7 mouse cellular contexts compared by ENCODE assay signal in the genomic region with DNA sequence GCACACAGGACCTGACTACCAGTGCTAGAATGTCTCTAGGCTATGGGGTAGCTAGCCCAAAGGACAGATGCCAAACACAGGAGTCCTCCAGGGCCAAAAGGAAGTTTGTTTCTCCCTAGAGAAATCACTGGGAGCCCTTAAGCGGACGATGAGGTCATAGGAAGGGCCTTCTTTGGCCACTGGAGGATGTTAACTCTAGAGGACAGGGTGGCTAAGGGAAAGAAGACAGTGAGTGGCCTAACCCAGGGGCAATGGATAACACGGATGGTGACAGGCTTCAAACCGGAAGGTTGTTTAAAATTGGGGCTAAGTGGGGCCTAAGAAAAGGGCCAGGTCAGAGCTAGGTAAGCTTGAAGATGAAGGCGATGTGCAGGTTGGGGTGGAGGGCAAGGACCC. TPM values are rescaled to one million over a fixed set of nuclear protein-coding genes. Genes with fewer than 3 reads are reported as not detected.
DNase-seq lines count a peak whose midpoint lies in the region; ATAC-seq and TF ChIP-seq lines count a peak whose summit lies in the region.

No protein-coding gene starts in this region.

- H3K27me3 ChIP-seq in forebrain, postnatal 0 days (ENCODE audit: insufficient read depth, low read length): no peaks in the 10 kb centered on the region
- H3K27me3 ChIP-seq in limb, embryonic 11.5 days (ENCODE audit: control insufficient read depth, insufficient read depth, low read length): no peaks in the 10 kb centered on the region
- no peaks in the 10 kb centered on the region for H3K27me3 ChIP-seq in midbrain, embryonic 16.5 days (ENCODE audit: control insufficient read depth, insufficient read depth, low read depth, low read length)

- peak; percentile 32 for ATAC-seq in CD4-positive, CD25-positive, alpha-beta regulatory T cell, adult 4 months
- ATAC-seq in forebrain, postnatal 0 days: 0 out of 2 replicates have a peak, but pooled peaks have one; percentile 8
- ATAC-seq in limb, embryonic 11.5 days (ENCODE audit: insufficient number of reproducible peaks, low FRiP score, low TSS enrichment, low read depth): no peak
- peak; percentile 54 for ATAC-seq in midbrain, embryonic 16.5 days

- H3K27ac ChIP-seq in forebrain, postnatal 0 days (ENCODE audit: low read depth, low read length): peak overlapping the region; percentile 87
- 0 out of 2 replicates have a peak overlapping the region, but pooled peaks have one; percentile 23 for H3K27ac ChIP-seq in limb, embryonic 11.5 days (replicated peaks; ENCODE audit: low read depth, low read length)
- peak overlapping the region; percentile 94 for H3K27ac ChIP-seq in midbrain, embryonic 16.5 days (ENCODE audit: low read length)

- no peak for TF ChIP-seq CTCF in forebrain, postnatal 0 days (IDR thresholded peaks at IDR 0.05; ENCODE audit: low read depth)

- DNase-seq in MN1 (ENCODE audit: low spot score): peak; percentile 86
- no peak for DNase-seq in forebrain, postnatal 0 days
- DNase-seq in limb, embryonic 11.5 days (ENCODE audit: low spot score): no peak
- DNase-seq in cerebellum, postnatal 14 days: no peak
- no peak for DNase-seq in spleen, adult 12 weeks (ENCODE audit: low spot score)

- no peaks in the 10 kb centered on the region for H3K36me3 ChIP-seq in forebrain, postnatal 0 days (ENCODE audit: insufficient read depth)
- no peaks in the 10 kb centered on the region for H3K36me3 ChIP-seq in limb, embryonic 11.5 days (ENCODE audit: control insufficient read depth, insufficient read depth, low read length)
- no peaks in the 10 kb centered on the region for H3K36me3 ChIP-seq in midbrain, embryonic 16.5 days (ENCODE audit: control insufficient read depth, insufficient read depth, low read length)

- WGBS in forebrain, postnatal 0 days: 17% methylated on average over 5 of the region's 5 CpGs
- 20% methylated on average over 5 of the region's 5 CpGs for WGBS in limb, embryonic 11.5 days
- 19% methylated on average over 5 of the region's 5 CpGs for WGBS in midbrain, embryonic 16.5 days

- no peaks in the 10 kb centered on the region for H3K9me3 ChIP-seq in forebrain, postnatal 0 days (ENCODE audit: low read length)
- H3K9me3 ChIP-seq in limb, embryonic 11.5 days (ENCODE audit: control insufficient read depth, low read length): no peaks in the 10 kb centered on the region
- no peaks in the 10 kb centered on the region for H3K9me3 ChIP-seq in midbrain, embryonic 16.5 days (replicated peaks; ENCODE audit: control insufficient read depth, low read length, poor library complexity, severe bottlenecking)

- peak overlapping the region; percentile 59 for H3K4me2 ChIP-seq in forebrain, postnatal 0 days (ENCODE audit: low read depth)
- peak overlapping the region; percentile 75 for H3K4me2 ChIP-seq in limb, embryonic 11.5 days (ENCODE audit: low read depth, severe bottlenecking)
- peak overlapping the region; percentile 70 for H3K4me2 ChIP-seq in midbrain, embryonic 16.5 days (ENCODE audit: low read length)

- peaks cover 8% of the 10 kb centered on the region for H3K4me1 ChIP-seq in forebrain, postnatal 0 days (ENCODE audit: insufficient read depth)
- H3K4me1 ChIP-seq in limb, embryonic 11.5 days (ENCODE audit: control insufficient read depth, insufficient read depth, low read length): peaks cover 20% of the 10 kb centered on the region
- peaks cover 11% of the 10 kb centered on the region for H3K4me1 ChIP-seq in midbrain, embryonic 16.5 days (ENCODE audit: control insufficient read depth, insufficient read depth, low read length)

- H3K9ac ChIP-seq in forebrain, postnatal 0 days: peak overlapping the region; percentile 68
- peak overlapping the region; percentile 47; the same call in 1 of the 2 replicates for H3K9ac ChIP-seq in limb, embryonic 11.5 days (ENCODE audit: low read length)
- H3K9ac ChIP-seq in midbrain, embryonic 16.5 days (ENCODE audit: low read depth, low read length): peak overlapping the region; percentile 90

- H3K4me3 ChIP-seq in forebrain, postnatal 0 days (ENCODE audit: low read depth, low read length): peak overlapping the region; percentile 43
- H3K4me3 ChIP-seq in limb, embryonic 11.5 days (ENCODE audit: low read depth, low read length): peak overlapping the region; percentile 44
- peak overlapping the region; percentile 58 for H3K4me3 ChIP-seq in midbrain, embryonic 16.5 days (ENCODE audit: low read depth, low read length)

RNA-seq across cellular contexts. Expression of a gene that starts 24.2 kb away (rescaled TPM):
- 10 to 100 TPM; 23.7 to 49.5 TPM for polyA plus RNA-seq in CD4-positive, CD25-positive, alpha-beta regulatory T cell, adult 4 months (2017; shearing (Covaris generic))
- total RNA-seq in forebrain, postnatal 0 days (2014; rRNA removed): 62.7 and 70.1 TPM in 2 replicates
- 42.2 and 42.6 TPM in 2 replicates for polyA plus RNA-seq in forebrain, postnatal 0 days (2015; fragmentation: Nextera tagmentation; extraction: Ambion mirVana)
- 122 and 127 TPM in 2 replicates for polyA plus RNA-seq in limb, embryonic 11.5 days (2014; fragmentation: Nextera tagmentation; extraction: Ambion mirVana)
- 32.3 and 32.6 TPM in 2 replicates for polyA plus RNA-seq in midbrain, embryonic 16.5 days (2015; fragmentation: Nextera tagmentation; extraction: Ambion mirVana)

RNA-seq across cellular contexts. Expression of a gene that starts 32.0 kb away (rescaled TPM):
- not detected for polyA plus RNA-seq in CD4-positive, CD25-positive, alpha-beta regulatory T cell, adult 4 months (2017; shearing (Covaris generic))
- total RNA-seq in forebrain, postnatal 0 days (2014; rRNA removed): 0.08 TPM in 1 of 2 replicates, not detected in the other
- 0.05 TPM in 1 of 2 replicates, not detected in the other for polyA plus RNA-seq in forebrain, postnatal 0 days (2015; fragmentation: Nextera tagmentation; extraction: Ambion mirVana)
- polyA plus RNA-seq in limb, embryonic 11.5 days (2014; fragmentation: Nextera tagmentation; extraction: Ambion mirVana): 10.2 and 13.0 TPM in 2 replicates
- 0.09 and 0.16 TPM in 2 replicates for polyA plus RNA-seq in midbrain, embryonic 16.5 days (2015; fragmentation: Nextera tagmentation; extraction: Ambion mirVana)

Comparison
In these comparisons a context has a peak if more than half of its experiments do, and no peak if none do; other contexts are left out.
1. H3K27ac ChIP-seq: peak in every context shown above with its lines; median percentile 94 in midbrain, embryonic 16.5 days; 87 in forebrain, postnatal 0 days; 23 in limb, embryonic 11.5 days.